Mouse (Mus musculus): Measurements from ENCODE around the gene Tppp3. TPM values are rescaled to one million over a fixed set of nuclear protein-coding genes. Genes with fewer than 3 reads are reported as not detected.
A peak's percentile ranks its signal among the peaks of the same experiment; 100 is the strongest.

Tppp3 gene
- 246 and 256 TPM in 2 replicates for polyA plus RNA-seq (2015; fragmentation: Nextera tagmentation; extraction: Ambion mirVana)

DNA sequence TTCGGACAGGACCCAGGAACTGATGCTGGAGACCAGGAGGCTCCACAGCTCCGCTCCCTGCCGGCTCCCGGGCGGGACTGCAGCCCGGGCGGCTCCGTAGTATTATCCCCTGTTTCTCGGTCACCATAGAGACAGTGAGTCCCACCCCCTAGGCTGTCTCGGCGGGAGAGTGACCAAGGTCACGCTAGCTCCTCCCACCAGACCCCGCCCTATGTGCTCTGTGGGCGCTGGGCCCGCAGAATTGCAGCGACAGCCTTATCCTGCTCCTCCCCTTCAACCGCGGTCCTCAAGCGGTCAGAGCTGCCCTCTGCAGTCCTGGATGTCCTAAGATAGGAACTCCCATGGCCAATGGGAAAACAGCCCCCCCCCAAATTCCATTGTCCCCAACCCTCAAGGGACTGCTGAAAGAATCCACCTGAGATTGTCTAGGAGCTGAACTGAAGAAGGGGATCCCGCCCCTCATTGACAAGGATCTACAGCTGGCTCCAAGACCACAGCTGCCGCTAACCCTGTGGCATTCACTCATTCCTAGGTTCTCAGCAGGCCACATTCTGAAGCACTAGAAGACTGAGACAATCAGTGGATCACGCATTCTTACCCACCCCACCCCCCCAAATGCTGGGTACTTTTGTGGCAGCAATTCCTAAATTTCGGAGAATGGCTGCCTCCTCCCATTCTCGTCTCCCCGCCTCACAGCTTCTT, at the start of gene Tppp3:
Gene Tppp3 (minus strand): TSS at position 213 of the 702 bp plus-strand sequence.
- Histone ChIP-seq H3K27ac (ENCODE audit: low read depth, low read length) (peak within 1 kb of the TSS; percentile 78), H3K27me3 (replicated peaks; ENCODE audit: control insufficient read depth, insufficient read depth, low read length) (no peaks in the 10 kb centered on the region; the same call in 1 of the 2 replicates), H3K4me2 (ENCODE audit: low read length) (peak within 1 kb of the TSS; percentile 51), H3K4me1 (ENCODE audit: control insufficient read depth, insufficient read depth, low read depth, low read length) (peaks cover 52% of the 10 kb centered on the region), H3K9ac (ENCODE audit: low read depth, low read length) (peak within 1 kb of the TSS; percentile 68), H3K4me3 (ENCODE audit: low read length) (peak within 1 kb of the TSS; percentile 48), H3K36me3 (ENCODE audit: control insufficient read depth, insufficient read depth, low read length) (peaks cover 7% of the 10 kb centered on the region), H3K9me3 (ENCODE audit: control insufficient read depth, low read length) (no peaks in the 10 kb centered on the region)
- 5% methylated on average over 25 of the region's 25 CpGs for WGBS
- ATAC-seq, result peak; percentile 89

DNA sequence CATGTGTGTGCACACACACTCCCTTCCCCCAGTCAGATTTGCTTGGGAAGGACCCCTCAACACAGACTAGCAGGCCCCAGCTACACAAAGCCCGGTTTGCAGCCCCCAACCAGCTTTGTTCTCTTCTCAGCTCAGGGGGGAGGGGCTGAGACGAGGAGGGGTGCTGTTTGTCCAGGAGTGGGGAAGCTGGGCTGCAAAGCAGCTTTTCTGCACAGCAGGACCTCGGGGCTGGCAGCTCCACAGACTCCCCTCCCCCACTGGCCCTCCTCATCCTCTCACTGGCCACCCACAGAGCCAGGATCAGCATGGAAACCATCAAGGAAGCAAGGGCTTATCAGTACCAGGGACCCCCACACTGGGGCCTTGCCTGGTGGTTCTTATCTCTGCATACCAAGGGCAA, 49.7 kb upstream of the Tppp3 start:
- WGBS, result 4% methylated on average over 3 of the region's 3 CpGs
- Histone ChIP-seq H3K36me3 (ENCODE audit: control insufficient read depth, insufficient read depth, low read length) (peaks cover 10% of the 10 kb centered on the region), H3K4me3 (ENCODE audit: low read length) (no peak overlapping the region), H3K9me3 (ENCODE audit: control insufficient read depth, low read length) (no peaks in the 10 kb centered on the region), H3K4me2 (ENCODE audit: low read length) (no peak overlapping the region), H3K27me3 (replicated peaks; ENCODE audit: control insufficient read depth, insufficient read depth, low read length) (no peaks in the 10 kb centered on the region), H3K27ac (ENCODE audit: low read depth, low read length) (no peak overlapping the region), H3K4me1 (ENCODE audit: control insufficient read depth, insufficient read depth, low read depth, low read length) (peaks cover 13% of the 10 kb centered on the region), H3K9ac (ENCODE audit: low read depth, low read length) (no peak overlapping the region)
- no peak for ATAC-seq

DNA sequence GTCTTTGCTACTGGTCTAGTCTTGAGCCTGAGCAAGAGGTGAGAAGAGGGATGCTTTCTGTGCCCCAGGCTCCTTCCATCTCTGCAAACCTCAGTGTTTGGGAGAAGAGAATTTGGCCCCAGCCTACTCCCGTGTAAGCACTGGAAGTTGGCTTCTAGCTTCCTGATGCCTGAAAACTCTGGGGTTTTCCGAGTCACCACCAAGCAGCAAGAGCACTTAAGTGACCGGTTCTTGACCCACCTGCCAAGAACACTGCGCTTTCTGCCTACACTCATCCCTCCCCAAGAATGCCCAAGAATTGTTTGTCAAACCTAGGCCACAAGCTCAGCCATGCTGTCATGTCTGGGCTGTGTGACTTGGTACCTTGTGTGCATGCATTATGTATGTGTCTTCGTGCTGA, 49.2 kb upstream of the Tppp3 start:
- Histone ChIP-seq H3K4me1 (ENCODE audit: control insufficient read depth, insufficient read depth, low read depth, low read length) (peaks cover 13% of the 10 kb centered on the region), H3K4me3 (ENCODE audit: low read length) (no peak overlapping the region), H3K9me3 (ENCODE audit: control insufficient read depth, low read length) (no peaks in the 10 kb centered on the region), H3K27ac (ENCODE audit: low read depth, low read length) (no peak overlapping the region), H3K9ac (ENCODE audit: low read depth, low read length) (no peak overlapping the region), H3K36me3 (ENCODE audit: control insufficient read depth, insufficient read depth, low read length) (peaks cover 10% of the 10 kb centered on the region), H3K4me2 (ENCODE audit: low read length) (no peak overlapping the region; the same call in 1 of the 2 replicates), H3K27me3 (replicated peaks; ENCODE audit: control insufficient read depth, insufficient read depth, low read length) (no peaks in the 10 kb centered on the region)
- no peak for ATAC-seq
- 35% methylated on average over 5 of the region's 5 CpGs for WGBS

DNA sequence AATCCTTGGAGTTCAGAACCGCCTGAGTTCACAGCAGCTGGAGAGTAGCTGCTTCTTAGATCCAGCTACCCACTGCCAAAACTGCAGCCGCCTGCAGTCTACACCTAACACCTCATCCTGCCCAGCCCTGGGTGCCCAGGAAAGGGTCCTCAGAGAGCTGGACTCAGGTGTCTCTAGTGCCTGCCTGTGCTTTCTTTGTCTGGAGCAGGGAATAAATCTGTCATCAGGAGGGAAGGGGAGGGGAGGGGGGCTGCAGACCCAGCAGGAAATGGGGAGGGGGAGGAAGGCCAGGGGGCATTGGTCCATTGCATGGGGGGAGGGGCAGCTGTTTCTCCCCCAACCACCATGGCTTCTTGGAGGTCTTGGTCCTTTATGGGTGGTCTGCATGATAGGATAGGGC, 48.3 kb upstream of the Tppp3 start:
- Histone ChIP-seq H3K36me3 (ENCODE audit: control insufficient read depth, insufficient read depth, low read length) (0 out of 2 replicates have a peak, but pooled peaks cover 3% of the 10 kb centered on the region), H3K9me3 (ENCODE audit: control insufficient read depth, low read length) (no peaks in the 10 kb centered on the region), H3K4me3 (ENCODE audit: low read length) (peak overlapping the region; percentile 55), H3K27ac (ENCODE audit: low read depth, low read length) (0 out of 2 replicates have a peak overlapping the region, but pooled peaks have one; percentile 52), H3K27me3 (replicated peaks; ENCODE audit: control insufficient read depth, insufficient read depth, low read length) (no peaks in the 10 kb centered on the region), H3K4me2 (ENCODE audit: low read length) (peak overlapping the region; percentile 95), H3K9ac (ENCODE audit: low read depth, low read length) (no peak overlapping the region), H3K4me1 (ENCODE audit: control insufficient read depth, insufficient read depth, low read depth, low read length) (peaks cover 13% of the 10 kb centered on the region)
- no peak for ATAC-seq
- WGBS, result 0% methylated on average over 2 of the region's 2 CpGs

DNA sequence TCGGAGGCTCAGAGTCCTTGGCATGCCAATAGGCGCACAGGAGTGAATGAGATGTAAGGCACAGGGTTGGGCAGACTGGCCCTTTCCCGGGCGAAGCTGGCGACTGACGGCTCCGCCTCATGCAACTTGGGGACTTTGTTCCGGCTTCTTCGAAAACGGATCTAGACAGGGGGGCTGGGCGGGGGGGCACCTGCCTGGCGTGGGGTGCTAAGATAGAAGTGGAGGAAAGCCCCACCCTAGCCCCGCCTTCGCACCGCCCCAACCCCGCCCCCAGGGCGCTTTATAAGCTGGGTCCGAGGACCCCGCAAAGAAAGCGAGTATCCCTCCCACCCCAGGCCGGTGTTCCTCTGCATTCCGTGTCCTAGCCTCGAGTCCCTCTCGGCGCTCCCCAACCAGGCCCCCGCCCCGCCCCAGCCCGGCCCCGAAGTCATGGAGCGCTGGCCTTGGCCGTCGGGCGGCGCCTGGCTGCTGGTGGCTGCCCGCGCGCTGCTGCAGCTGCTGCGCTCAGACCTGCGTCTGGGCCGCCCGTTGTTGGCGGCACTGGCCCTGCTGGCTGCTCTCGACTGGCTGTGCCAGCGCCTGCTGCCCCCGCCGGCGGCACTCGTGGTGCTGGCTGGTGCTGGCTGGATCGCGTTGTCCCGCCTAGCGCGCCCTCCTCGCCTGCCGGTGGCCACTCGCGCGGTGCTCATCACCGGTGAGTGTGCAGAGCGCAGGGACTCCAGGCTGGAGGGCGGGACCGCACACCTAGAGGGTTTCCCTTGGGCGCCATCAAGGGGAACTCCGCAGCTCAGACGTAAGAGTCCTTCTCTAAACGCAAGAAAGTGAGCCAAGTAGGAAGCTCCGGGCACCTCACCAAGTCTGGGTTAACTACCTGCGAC, 47.3 kb upstream of the Tppp3 start, which contains the start of gene Hsd11b2:
Gene Hsd11b2 (plus strand): TSS at position 320 of the 878 bp plus-strand sequence.
- ATAC-seq, result peak; percentile 71
- Histone ChIP-seq H3K4me2 (ENCODE audit: low read length) (peak within 1 kb of the TSS; percentile 95), H3K36me3 (ENCODE audit: control insufficient read depth, insufficient read depth, low read length) (0 out of 2 replicates have a peak, but pooled peaks cover 3% of the 10 kb centered on the region), H3K9me3 (ENCODE audit: control insufficient read depth, low read length) (no peaks in the 10 kb centered on the region), H3K9ac (ENCODE audit: low read depth, low read length) (peak within 1 kb of the TSS; percentile 70), H3K4me3 (ENCODE audit: low read length) (peak within 1 kb of the TSS; percentile 55), H3K4me1 (ENCODE audit: control insufficient read depth, insufficient read depth, low read depth, low read length) (peaks cover 13% of the 10 kb centered on the region), H3K27me3 (replicated peaks; ENCODE audit: control insufficient read depth, insufficient read depth, low read length) (no peaks in the 10 kb centered on the region), H3K27ac (ENCODE audit: low read depth, low read length) (peak within 1 kb of the TSS; percentile 52; the same call in 1 of the 2 replicates)
- WGBS, result under 1% methylated on average over 53 of the region's 68 CpGs

DNA sequence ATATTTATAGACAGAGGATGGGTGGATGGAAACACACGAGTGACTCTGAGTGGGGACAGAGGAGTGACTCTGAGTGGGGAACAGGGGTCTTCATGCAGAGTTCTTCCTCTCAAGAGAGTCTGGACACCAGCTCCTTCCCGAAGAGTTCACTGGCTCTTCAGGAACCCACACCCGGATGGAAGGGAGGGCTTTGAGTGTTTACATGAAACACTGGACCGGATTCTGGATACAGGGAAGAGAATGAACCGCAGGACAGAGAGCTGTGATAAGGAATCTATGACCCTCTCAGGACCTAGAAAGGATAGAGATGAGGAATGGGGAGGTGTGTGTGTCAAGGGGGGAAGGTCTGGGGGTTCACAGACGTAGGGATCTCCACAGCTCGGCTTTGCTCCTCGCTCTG, 46.0 kb upstream of the Tppp3 start:
- no peak for ATAC-seq
- Histone ChIP-seq H3K4me1 (ENCODE audit: control insufficient read depth, insufficient read depth, low read depth, low read length) (peaks cover 13% of the 10 kb centered on the region), H3K9ac (ENCODE audit: low read depth, low read length) (no peak overlapping the region), H3K27ac (ENCODE audit: low read depth, low read length) (no peak overlapping the region), H3K9me3 (ENCODE audit: control insufficient read depth, low read length) (no peaks in the 10 kb centered on the region), H3K4me2 (ENCODE audit: low read length) (no peak overlapping the region), H3K4me3 (ENCODE audit: low read length) (no peak overlapping the region), H3K36me3 (ENCODE audit: control insufficient read depth, insufficient read depth, low read length) (0 out of 2 replicates have a peak, but pooled peaks cover 2% of the 10 kb centered on the region), H3K27me3 (replicated peaks; ENCODE audit: control insufficient read depth, insufficient read depth, low read length) (no peaks in the 10 kb centered on the region)
- WGBS, result 47% methylated on average over 8 of the region's 8 CpGs

DNA sequence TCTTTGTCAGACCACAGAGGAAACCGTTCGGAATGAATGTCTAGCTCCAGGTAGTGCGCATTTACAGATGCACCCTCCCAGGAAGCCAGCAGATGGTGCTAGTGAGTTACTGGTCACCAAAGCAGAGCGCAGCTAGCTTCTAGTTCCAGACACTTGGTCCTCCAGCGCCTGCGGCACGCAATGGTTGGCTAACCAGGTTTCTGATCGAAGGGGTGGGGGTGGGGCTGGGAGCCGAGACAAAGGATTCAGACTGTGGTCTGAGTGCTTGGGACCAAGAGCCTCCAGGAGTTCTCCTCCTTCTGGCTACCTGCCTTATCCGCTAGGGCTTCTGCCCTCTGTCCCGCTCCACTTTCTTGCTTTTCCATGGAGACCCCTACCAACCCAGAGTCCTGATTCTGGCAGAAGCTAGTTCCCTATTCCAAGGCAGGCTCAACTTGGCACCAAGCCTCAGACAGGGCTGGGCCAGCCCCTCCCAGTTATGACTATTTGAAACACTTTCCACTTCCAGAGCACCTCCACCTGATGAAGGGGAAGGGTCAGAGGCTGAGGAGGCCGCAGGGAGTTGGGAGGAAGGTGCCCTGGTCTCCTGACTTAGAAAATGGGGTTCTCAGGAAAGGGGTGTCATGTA, 44.8 kb upstream of the Tppp3 start:
- no peaks in the 10 kb centered on the region for H3K9me3 ChIP-seq (ENCODE audit: control insufficient read depth, low read length)
- H3K9ac ChIP-seq (ENCODE audit: low read depth, low read length), result 0 out of 2 replicates have a peak overlapping the region, but pooled peaks have one; percentile 29
- no peak overlapping the region for H3K27ac ChIP-seq (ENCODE audit: low read depth, low read length)
- peak; percentile 70 for ATAC-seq
- H3K4me1 ChIP-seq (ENCODE audit: control insufficient read depth, insufficient read depth, low read depth, low read length), result peaks cover 13% of the 10 kb centered on the region
- no peaks in the 10 kb centered on the region for H3K36me3 ChIP-seq (ENCODE audit: control insufficient read depth, insufficient read depth, low read length)
- WGBS, result 12% methylated on average over 12 of the region's 12 CpGs
- H3K4me2 ChIP-seq (ENCODE audit: low read length), result peak overlapping the region; percentile 46
- 0 out of 2 replicates have a peak overlapping the region, but pooled peaks have one; percentile 2 for H3K4me3 ChIP-seq (ENCODE audit: low read length)
- H3K27me3 ChIP-seq (replicated peaks; ENCODE audit: control insufficient read depth, insufficient read depth, low read length), result no peaks in the 10 kb centered on the region

DNA sequence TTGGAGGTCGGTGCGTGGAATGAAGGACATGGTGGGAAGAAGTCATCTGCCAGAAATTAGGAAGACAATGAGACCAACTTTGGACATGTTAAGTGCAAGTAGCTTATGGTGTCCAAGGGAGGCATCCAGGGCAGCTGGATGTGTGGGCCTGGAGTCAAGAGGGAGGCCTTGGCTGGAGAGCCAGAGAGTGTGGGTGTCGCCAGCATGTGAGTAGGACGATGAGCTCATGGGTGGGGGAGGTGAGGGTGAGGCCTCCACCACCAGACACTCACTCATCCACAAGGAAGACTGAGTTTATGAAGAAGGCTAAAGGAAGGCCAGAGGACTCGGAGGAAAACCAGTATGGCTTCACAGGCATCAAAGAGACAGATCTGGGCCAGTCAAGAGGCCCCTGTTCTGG, 43.3 kb upstream of the Tppp3 start:
- Histone ChIP-seq H3K9ac (ENCODE audit: low read depth, low read length) (no peak overlapping the region), H3K36me3 (ENCODE audit: control insufficient read depth, insufficient read depth, low read length) (no peaks in the 10 kb centered on the region), H3K27me3 (replicated peaks; ENCODE audit: control insufficient read depth, insufficient read depth, low read length) (no peaks in the 10 kb centered on the region), H3K4me1 (ENCODE audit: control insufficient read depth, insufficient read depth, low read depth, low read length) (peaks cover 13% of the 10 kb centered on the region), H3K4me2 (ENCODE audit: low read length) (no peak overlapping the region), H3K27ac (ENCODE audit: low read depth, low read length) (no peak overlapping the region), H3K4me3 (ENCODE audit: low read length) (no peak overlapping the region), H3K9me3 (ENCODE audit: control insufficient read depth, low read length) (no peaks in the 10 kb centered on the region)
- WGBS, result 83% methylated on average over 5 of the region's 5 CpGs
- no peak for ATAC-seq
